Mouse (Mus musculus) ES-E14 (cell line): Measurements from ENCODE around the gene Kirrel2.

Experiments used
- HCFC1 ChIP-seq: IDR thresholded peaks from 2 replicates; pipeline ENCODE4 v1.6.1; 2012; ENCODE audit warnings: low read length, inconsistent platforms, borderline replicate concordance; ENCODE audit not compliant: insufficient read depth
- MAFK ChIP-seq: IDR thresholded peaks from 2 replicates; pipeline ENCODE4 v1.6.1; 2014; ENCODE audit warnings: mild to moderate bottlenecking, low read depth, low read length, inconsistent platforms; ENCODE audit not compliant: insufficient read depth
- ZC3H11A ChIP-seq: IDR thresholded peaks from 2 replicates; pipeline ENCODE4 v1.6.1; 2012; ENCODE audit warnings: low read depth, mild to moderate bottlenecking, inconsistent platforms, low read length, borderline replicate concordance

DNA sequence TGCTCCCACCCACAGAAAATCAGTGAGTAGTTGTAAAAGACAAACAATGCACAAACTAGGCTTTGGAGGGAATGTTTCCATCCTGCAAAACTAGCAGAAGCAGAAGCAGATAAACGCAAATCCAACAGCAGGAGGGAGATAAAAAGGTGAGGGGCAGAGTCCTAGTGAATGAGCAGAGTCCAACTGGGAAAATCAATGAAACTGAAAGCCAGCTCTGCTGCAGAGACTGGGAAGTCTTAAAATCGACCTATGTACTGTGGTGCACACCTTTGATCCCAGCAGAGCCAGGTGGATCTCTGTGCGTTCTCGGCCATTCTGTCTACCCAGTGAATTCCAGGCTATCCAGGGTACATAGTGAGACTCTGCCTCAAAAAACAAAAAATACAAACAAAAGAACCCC lies 17.5 kb upstream of the Kirrel2 start:
- TF ChIP-seq ZC3H11A (no peak), HCFC1 (no peak), MAFK (no peak)
